Mouse (Mus musculus) E14TG2a.4 (cell line): ENCODE data around the gene Ppa1.

ENCODE experiments used
- H3K27me3 ChIP-seq: 2 replicates; pipeline ENCODE4 v1.6.1; 2014; ENCODE audit warnings: low read length, control low read depth; ENCODE audit not compliant: insufficient read depth
- H3K36me3 ChIP-seq: 2 replicates; pipeline ENCODE4 v1.6.1; 2014; ENCODE audit warnings: low read length, control low read depth; ENCODE audit not compliant: insufficient read depth
- H3K4me1 ChIP-seq: replicated peaks from 2 replicates; pipeline ENCODE4 v1.6.1; 2014; ENCODE audit warnings: low read depth, low read length, control low read depth
- H3K4me3 ChIP-seq: replicated peaks from 2 replicates; pipeline ENCODE4 v1.5.1; 2014; ENCODE audit warnings: mild to moderate bottlenecking, low read length
- H3K9me3 ChIP-seq: 2 replicates; pipeline ENCODE4 v1.6.1; 2014; ENCODE audit warnings: low read length, control low read depth
- CTCF ChIP-seq: conservative IDR thresholded peaks from 2 replicates; pipeline ENCODE4 v1.5.1; 2014; ENCODE audit warnings: low read length
- NANOG ChIP-seq: IDR thresholded peaks from 2 replicates; pipeline ENCODE4 v1.6.1; 2014; ENCODE audit warnings: borderline replicate concordance, low read length, mixed read lengths
- POU5F1 ChIP-seq: IDR thresholded peaks from 2 replicates; pipeline ENCODE4 v1.6.1; 2014; ENCODE audit warnings: low read length, borderline replicate concordance

The Ppa1 gene

DNA sequence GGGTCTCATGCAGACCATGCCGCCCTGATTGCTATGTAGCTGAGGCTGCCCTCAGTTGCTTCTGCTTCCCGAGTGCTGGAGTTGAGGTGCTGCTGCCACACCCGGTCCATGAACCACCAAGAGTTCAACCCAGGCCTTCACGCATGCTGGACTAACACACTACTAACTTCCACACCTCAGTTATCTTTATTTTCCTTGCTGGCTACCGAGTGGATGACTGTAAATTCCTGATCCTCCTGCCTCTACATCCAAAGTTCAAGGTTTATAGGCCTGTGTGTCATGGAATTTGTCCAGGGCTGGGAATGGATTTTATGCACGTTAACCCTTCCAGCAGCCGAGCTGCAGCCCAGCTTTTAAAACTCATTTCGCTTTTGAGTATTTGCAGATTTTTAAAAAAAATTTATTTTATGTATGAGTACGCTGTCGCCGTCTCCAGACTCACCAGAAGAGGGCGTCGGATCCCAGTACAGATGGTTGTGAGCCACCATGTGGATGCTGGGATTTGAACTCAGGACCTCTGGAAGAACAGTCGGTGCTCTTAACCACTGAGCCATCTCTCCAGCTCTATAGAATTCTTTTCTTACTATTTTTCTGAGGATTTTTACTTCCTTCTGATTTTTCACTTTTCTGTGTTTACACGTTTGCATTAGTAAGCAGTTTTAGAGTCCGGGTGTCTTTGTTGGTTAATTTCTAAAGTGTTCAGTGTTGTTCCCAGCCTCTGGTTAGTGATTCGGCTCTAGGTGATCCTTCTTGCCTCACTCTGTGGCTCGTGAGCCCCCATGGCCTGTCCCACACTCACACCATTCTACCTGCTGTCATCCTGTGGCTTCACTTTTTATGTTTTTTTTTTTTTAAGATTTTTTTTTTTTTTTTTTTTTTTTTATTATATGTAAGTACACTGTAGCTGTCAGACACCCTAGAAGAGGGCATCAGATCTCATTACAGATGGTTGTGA lies 8.9 kb downstream of the Ppa1 start:
- no peaks in the 10 kb centered on the region for H3K9me3 ChIP-seq
- no peaks in the 10 kb centered on the region for H3K27me3 ChIP-seq
- H3K4me1 ChIP-seq, result peaks cover 19% of the 10 kb centered on the region
- TF ChIP-seq POU5F1 (no peak), CTCF (peak; percentile 20), NANOG (no peak)
- no peak overlapping the region for H3K4me3 ChIP-seq
- peaks cover 86% of the 10 kb centered on the region for H3K36me3 ChIP-seq

DNA sequence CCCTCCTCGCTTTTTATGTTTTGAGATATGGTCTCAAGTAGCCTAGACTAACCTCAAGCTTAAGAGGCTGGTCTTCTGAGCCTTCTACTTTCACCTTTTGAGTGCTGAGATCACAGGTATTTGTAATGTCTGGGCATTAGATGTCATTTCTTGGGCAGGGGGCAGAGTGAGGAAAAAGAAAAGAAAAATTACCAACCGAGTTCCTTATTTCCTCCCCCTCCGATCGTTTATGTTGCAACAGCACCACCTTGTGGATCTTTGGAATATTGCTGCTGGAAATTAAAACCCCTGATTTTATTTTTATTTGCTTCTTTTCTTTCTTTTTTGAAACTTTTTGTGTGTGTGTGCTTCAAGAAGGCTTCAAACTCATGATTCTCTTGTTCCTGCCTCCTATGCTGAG lies 9.6 kb downstream of the Ppa1 start:
- peaks cover 19% of the 10 kb centered on the region for H3K4me1 ChIP-seq
- H3K4me3 ChIP-seq, result no peak overlapping the region
- H3K9me3 ChIP-seq, result no peaks in the 10 kb centered on the region
- H3K36me3 ChIP-seq, result peaks cover 86% of the 10 kb centered on the region
- no peaks in the 10 kb centered on the region for H3K27me3 ChIP-seq
- TF ChIP-seq NANOG (no peak), CTCF (peak; percentile 97), POU5F1 (no peak)

DNA sequence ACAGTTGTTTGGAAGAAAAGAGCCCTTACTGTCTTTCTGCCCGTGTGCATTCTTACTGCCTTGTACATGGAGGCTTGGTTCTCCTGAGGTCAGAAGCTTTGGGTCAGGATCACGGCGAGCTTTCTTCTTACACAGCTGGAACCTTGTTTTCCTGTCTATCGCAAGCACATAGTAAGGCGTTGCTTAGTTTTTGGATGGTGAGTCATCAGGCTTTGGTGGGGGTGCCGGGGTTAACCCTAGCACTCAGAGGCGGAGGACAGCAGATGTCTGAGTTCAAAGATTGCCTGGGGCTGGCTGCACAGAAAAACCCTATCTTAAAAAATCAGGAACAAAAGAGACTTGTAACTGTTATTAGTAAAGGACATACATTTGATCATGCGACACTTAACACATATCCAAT lies 13.5 kb downstream of the Ppa1 start:
- no peak for TF ChIP-seq CTCF
- TF ChIP-seq POU5F1, result no peak
- TF ChIP-seq NANOG, result no peak
- Histone ChIP-seq H3K4me1 (peaks cover 6% of the 10 kb centered on the region; the same call in 1 of the 2 replicates), H3K27me3 (no peaks in the 10 kb centered on the region), H3K36me3 (peaks cover 88% of the 10 kb centered on the region), H3K4me3 (no peak overlapping the region), H3K9me3 (no peaks in the 10 kb centered on the region)

GRCm38 (mm10) chr10:61662391-61662988 lies 14.1 kb downstream of the Ppa1 start:
- Histone ChIP-seq H3K4me3 (no peak overlapping the region), H3K4me1 (0 out of 2 replicates have a peak, but pooled peaks cover 6% of the 10 kb centered on the region), H3K27me3 (no peaks in the 10 kb centered on the region), H3K36me3 (peaks cover 91% of the 10 kb centered on the region), H3K9me3 (no peaks in the 10 kb centered on the region)
- no peak for TF ChIP-seq CTCF
- no peak for TF ChIP-seq NANOG
- no peak for TF ChIP-seq POU5F1

DNA sequence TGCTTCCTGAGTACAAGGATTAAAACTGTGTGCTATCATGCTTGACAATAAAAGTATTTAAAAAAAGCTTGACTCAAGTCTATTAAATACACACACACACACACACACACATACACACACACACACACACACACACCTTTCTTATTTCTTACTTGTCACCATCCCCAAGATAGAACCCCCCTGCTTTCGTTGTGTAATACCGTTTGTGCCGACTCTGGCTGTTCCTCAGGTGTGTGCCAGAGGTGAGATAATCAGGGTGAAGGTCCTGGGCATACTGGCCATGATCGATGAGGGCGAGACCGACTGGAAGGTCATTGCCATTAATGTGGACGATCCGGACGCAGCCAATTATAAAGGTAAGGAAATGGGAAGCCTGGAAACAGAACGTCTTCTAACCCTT lies 16.8 kb downstream of the Ppa1 start:
- Histone ChIP-seq H3K9me3 (no peaks in the 10 kb centered on the region), H3K4me1 (peaks cover 19% of the 10 kb centered on the region), H3K36me3 (peaks cover 99% of the 10 kb centered on the region), H3K4me3 (no peak overlapping the region), H3K27me3 (no peaks in the 10 kb centered on the region)
- TF ChIP-seq POU5F1 (no peak), NANOG (no peak), CTCF (no peak)

DNA sequence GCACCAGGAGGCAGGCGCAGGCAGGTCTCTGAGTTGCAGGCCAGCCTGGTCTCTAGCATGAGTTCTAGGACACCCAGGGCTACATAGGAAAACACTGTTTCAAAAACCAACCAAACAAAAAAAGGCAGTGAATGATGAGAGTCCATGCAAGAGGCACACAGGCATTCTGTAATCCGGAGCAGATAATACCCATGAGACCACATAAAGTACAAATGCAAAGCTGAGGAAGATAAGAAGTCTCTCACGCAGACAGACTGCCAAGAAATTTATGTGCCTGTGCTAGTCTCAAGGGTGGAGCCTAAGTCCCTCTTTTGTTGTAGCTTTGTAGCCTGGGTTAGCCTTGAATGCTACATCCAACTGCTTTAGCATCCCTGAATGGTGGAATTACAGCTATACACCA lies 17.3 kb downstream of the Ppa1 start:
- Histone ChIP-seq H3K27me3 (no peaks in the 10 kb centered on the region), H3K4me3 (no peak overlapping the region), H3K4me1 (peaks cover 24% of the 10 kb centered on the region), H3K36me3 (peaks cover 99% of the 10 kb centered on the region), H3K9me3 (no peaks in the 10 kb centered on the region)
- no peak for TF ChIP-seq POU5F1
- no peak for TF ChIP-seq NANOG
- no peak for TF ChIP-seq CTCF

DNA sequence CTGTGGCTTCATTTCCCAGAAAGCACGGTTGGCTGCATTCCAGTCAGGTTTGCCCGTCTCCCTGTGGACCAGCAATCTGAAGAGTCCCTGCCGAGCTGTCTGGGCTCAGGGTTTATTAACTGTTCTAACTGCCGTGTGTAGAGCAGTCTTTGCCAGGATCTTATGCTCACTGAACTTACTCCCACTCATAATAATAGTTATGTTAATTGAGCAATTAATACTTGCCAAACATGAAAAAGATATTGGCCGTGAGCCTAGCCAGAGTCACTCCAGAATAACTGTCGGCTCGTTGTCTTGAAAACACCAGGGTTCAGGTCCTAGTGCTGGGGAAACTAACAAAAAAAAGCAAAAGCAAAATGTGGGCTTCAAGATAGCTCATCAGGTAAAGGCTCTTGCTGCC lies 20.9 kb downstream of the Ppa1 start:
- no peaks in the 10 kb centered on the region for H3K27me3 ChIP-seq
- H3K4me3 ChIP-seq, result no peak overlapping the region
- TF ChIP-seq POU5F1, result no peak
- no peak for TF ChIP-seq CTCF
- no peak for TF ChIP-seq NANOG
- no peaks in the 10 kb centered on the region for H3K9me3 ChIP-seq
- H3K4me1 ChIP-seq, result peaks cover 22% of the 10 kb centered on the region
- peaks cover 97% of the 10 kb centered on the region for H3K36me3 ChIP-seq

- H3K36me3 ChIP-seq, result peaks cover 97% of the 10 kb centered on the region
These were observed 21.5 kb downstream of the Ppa1 start for GRCm38 (mm10) chr10:61669896-61670295.

More at GRCm38 (mm10) chr10:61669896-61670295, 21.5 kb downstream of the Ppa1 start:
- no peaks in the 10 kb centered on the region for H3K9me3 ChIP-seq
- TF ChIP-seq POU5F1 (no peak), NANOG (no peak), CTCF (no peak)
- peaks cover 22% of the 10 kb centered on the region for H3K4me1 ChIP-seq
- H3K27me3 ChIP-seq, result no peaks in the 10 kb centered on the region
- H3K4me3 ChIP-seq, result no peak overlapping the region
